Mouse (Mus musculus): Measurements from ENCODE around the gene Egfem1.

GRCm38 (mm10) chr3:29176991-29177390 lies 95.2 kb downstream of the Egfem1 start:
- TF ChIP-seq CTCF (IDR thresholded peaks at IDR 0.05; ENCODE audit: control insufficient read depth, insufficient read depth, insufficient read length): no peak
- no peak for TF ChIP-seq MYOD1 (IDR thresholded peaks at IDR 0.05; ENCODE audit: control insufficient read depth, insufficient read length, low read depth)
